Mouse (Mus musculus) forebrain, embryonic 15.5 days (tissue): ENCODE data around the gene Bmp8a. TPM values are rescaled to one million over a fixed set of nuclear protein-coding genes. Genes with fewer than 3 reads are reported as not detected.
"Not testable (repeated sequence)": the region's sequence is repeated elsewhere in the genome, so short reads cannot be mapped to it uniquely, and the experiment has no call there.

Experiments
- ATAC-seq: fragments of 200-750 bp; cut with Nextera tagmentation; replicated peaks from 2 replicates; pipeline ENCODE4 v1.8.0; 2017; ENCODE audit warnings: mild to moderate bottlenecking, moderate TSS enrichment, moderate library complexity
- H3K27ac ChIP-seq: fragments of 300-500 bp; sonication (generic); replicated peaks from 2 replicates; pipeline ENCODE4 v1.5.1; 2015; ENCODE audit warnings: mild to moderate bottlenecking, inconsistent platforms
- H3K27me3 ChIP-seq: fragments of 300-500 bp; sonication (generic); 2 replicates; pipeline ENCODE4 v1.6.1; 2015; ENCODE audit warnings: inconsistent platforms
- H3K36me3 ChIP-seq: fragments of 300-500 bp; sonication (generic); 2 replicates; pipeline ENCODE4 v1.6.1; 2015; ENCODE audit warnings: mild to moderate bottlenecking, inconsistent platforms
- H3K4me1 ChIP-seq: fragments of 300-500 bp; sonication (generic); 2 replicates; pipeline ENCODE4 v1.6.1; 2015; ENCODE audit warnings: inconsistent platforms
- H3K4me2 ChIP-seq: fragments of 300-500 bp; sonication (generic); replicated peaks from 2 replicates; pipeline ENCODE4 v1.6.1; 2015; ENCODE audit warnings: mild to moderate bottlenecking, inconsistent platforms
- H3K4me3 ChIP-seq: fragments of 300-500 bp; sonication (generic); 2 replicates; pipeline ENCODE4 v1.5.1; 2015; ENCODE audit warnings: mild to moderate bottlenecking, inconsistent platforms
- H3K9ac ChIP-seq: fragments of 300-500 bp; sonication (generic); replicated peaks from 2 replicates; pipeline ENCODE4 v1.6.1; 2015; ENCODE audit warnings: mild to moderate bottlenecking, inconsistent platforms
- H3K9me3 ChIP-seq: fragments of 300-500 bp; sonication (generic); 2 replicates; pipeline ENCODE4 v1.6.1; 2016; ENCODE audit warnings: inconsistent platforms
- WGBS: fragments of 180-500 bp; shearing (Covaris S2); methylation state at CpG from one replicate; pipeline ENCODE4 v1.1.7; 2015; ENCODE audit warnings: mixed read lengths; 5-methylcytosine and 5-hydroxymethylcytosine counted together
- polyA plus RNA-seq: library from polyadenylated mRNA; unstranded; fragments of >200 nt; fragmentation: Nextera tagmentation; extraction: Ambion mirVana; gene quantifications from 2 replicates; pipeline ENCODE4 v1.2.1, GENCODE M21; 2015

The Bmp8a gene
- polyA plus RNA-seq, 1 experiment from 2014 or later, result 0.13 TPM

- ATAC-seq, result no peak
- H3K4me2 ChIP-seq, result no peak overlapping the region
- WGBS, result 87% methylated on average over 10 of the region's 10 CpGs
- no peak overlapping the region for H3K4me3 ChIP-seq
- peaks cover 87% of the 10 kb centered on the region for H3K36me3 ChIP-seq
- no peak overlapping the region for H3K27ac ChIP-seq
- no peaks in the 10 kb centered on the region for H3K9me3 ChIP-seq
- no peaks in the 10 kb centered on the region for H3K4me1 ChIP-seq
- no peak overlapping the region for H3K9ac ChIP-seq
- H3K27me3 ChIP-seq, result no peaks in the 10 kb centered on the region
These were observed 10.3 kb upstream of the Bmp8a start for GRCm38 (mm10) chr4:123353271-123353877.

- Histone ChIP-seq H3K4me1 (peaks cover 14% of the 10 kb centered on the region), H3K4me3 (peak overlapping the region; percentile 57), H3K27ac (no peak overlapping the region), H3K4me2 (peak overlapping the region; percentile 91), H3K27me3 (peaks cover 43% of the 10 kb centered on the region), H3K9ac (no peak overlapping the region), H3K36me3 (peaks cover 5% of the 10 kb centered on the region; the same call in 1 of the 2 replicates), H3K9me3 (no peaks in the 10 kb centered on the region)
- 0 out of 2 replicates have a peak, but pooled peaks have one; percentile 20 for ATAC-seq
- WGBS, result 8% methylated on average over 6 of the region's 6 CpGs
These were observed 378 bp upstream of the Bmp8a start for GRCm38 (mm10) chr4:123343471-123343789.

DNA sequence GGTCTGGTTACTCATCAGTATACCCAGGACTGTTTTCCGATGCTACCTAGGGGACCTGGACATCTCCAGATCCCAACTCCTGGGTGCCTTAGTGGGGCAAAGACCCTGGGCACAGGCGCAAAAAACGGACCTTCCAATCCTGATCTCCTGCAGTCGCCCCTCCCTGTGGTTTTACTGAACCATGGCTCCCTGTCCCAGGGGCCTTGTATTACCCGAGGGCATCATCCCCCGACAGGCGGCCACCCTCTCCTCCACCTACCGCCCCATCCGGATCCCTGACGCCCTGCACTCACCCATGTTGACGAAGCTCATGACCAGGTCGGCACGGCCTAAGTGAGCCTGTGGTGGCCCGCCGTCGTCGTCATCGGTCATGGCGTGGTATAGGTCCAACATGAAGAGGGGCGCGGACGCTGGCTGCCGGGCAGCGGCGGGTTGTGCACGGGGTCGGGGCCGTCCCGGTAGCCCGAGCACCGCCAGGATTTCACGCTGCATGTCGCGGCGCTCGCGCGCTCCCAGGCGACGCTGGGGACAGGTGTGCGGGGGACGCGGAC lies 886 bp downstream of the Bmp8a start:
- H3K27me3 ChIP-seq, result peaks cover 43% of the 10 kb centered on the region
- H3K4me1 ChIP-seq, result peaks cover 14% of the 10 kb centered on the region
- no peaks in the 10 kb centered on the region for H3K36me3 ChIP-seq
- WGBS, result 3% methylated on average over 43 of the region's 43 CpGs
- H3K9me3 ChIP-seq, result no peaks in the 10 kb centered on the region
- peak; percentile 18 for ATAC-seq
- peak overlapping the region; percentile 57 for H3K4me3 ChIP-seq
- H3K27ac ChIP-seq, result no peak overlapping the region
- peak overlapping the region; percentile 24; the same call in 1 of the 2 replicates for H3K9ac ChIP-seq
- peak overlapping the region; percentile 91 for H3K4me2 ChIP-seq

- Histone ChIP-seq H3K36me3 (no peaks in the 10 kb centered on the region), H3K27me3 (peaks cover 43% of the 10 kb centered on the region), H3K9me3 (no peaks in the 10 kb centered on the region), H3K4me3 (no peak overlapping the region), H3K9ac (no peak overlapping the region), H3K4me2 (no peak overlapping the region), H3K27ac (no peak overlapping the region), H3K4me1 (peaks cover 14% of the 10 kb centered on the region)
- 73% methylated on average over 5 of the region's 5 CpGs for WGBS
- no peak for ATAC-seq
These were observed 2.8 kb downstream of the Bmp8a start for GRCm38 (mm10) chr4:123340232-123340631.

DNA sequence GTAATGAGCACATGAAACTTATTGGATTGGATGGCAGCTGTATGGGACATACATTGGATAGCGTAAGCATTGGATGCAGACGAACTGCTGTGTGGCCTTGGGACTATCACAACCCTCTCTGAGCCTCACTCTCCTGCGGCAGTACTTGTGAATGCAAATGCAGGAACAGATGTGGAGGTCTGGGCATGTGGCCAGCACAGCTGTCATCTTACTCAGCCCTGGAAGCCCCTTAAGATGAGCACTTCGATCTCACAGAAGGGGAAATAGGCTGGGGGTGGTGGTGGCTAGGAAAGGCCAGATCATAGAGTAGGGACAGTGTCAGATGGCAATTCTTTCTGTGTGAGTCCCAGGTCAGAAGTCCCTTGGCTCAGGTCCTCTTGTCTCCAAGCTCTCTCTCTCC lies 5.4 kb downstream of the Bmp8a start:
- no peaks in the 10 kb centered on the region for H3K36me3 ChIP-seq
- peaks cover 23% of the 10 kb centered on the region for H3K27me3 ChIP-seq
- H3K4me2 ChIP-seq, result no peak overlapping the region
- ATAC-seq, result no peak
- H3K4me3 ChIP-seq, result no peak overlapping the region
- no peaks in the 10 kb centered on the region for H3K9me3 ChIP-seq
- no peak overlapping the region for H3K27ac ChIP-seq
- peaks cover 6% of the 10 kb centered on the region for H3K4me1 ChIP-seq
- H3K9ac ChIP-seq, result no peak overlapping the region
- 73% methylated on average over 4 of the region's 4 CpGs for WGBS

DNA sequence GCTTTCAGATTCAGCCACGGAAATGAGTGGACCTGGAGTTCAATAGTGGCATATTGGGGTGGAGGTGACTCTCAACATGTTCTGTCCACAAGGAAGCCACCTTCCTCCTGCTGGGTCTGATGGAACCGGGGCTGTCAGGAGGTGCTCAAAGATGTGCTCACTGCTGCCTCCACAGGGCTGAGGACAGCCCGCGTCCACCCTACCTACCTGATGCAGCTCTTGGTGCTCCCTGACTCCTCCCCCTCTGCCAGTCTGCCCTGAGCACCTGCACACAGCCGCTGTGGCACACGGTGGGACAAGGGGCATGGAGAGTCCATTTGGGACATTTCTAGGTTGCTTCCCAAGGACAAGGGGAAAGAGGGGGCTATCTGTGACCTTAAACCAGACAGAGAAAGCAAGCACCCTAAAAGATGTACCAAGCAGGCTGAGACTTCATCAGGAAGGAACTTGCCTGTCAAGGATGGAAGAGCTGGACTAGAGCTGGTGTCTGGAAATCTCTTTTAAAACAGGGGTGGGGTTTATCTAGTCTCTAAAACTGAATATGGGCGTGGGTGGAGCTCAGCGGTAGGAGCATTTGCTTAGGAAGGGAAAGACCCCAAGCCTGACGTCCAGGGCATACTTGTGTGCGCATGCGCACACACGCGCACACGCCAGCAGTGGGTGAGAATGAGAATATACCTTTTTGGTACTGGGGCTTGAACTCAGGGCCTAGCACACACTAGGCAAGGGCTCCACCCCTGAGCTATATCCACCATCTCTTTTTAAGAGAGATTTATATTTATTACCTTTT lies 7.1 kb downstream of the Bmp8a start:
- H3K4me1 ChIP-seq, result no peaks in the 10 kb centered on the region
- H3K9me3 ChIP-seq, result no peaks in the 10 kb centered on the region
- no peak overlapping the region for H3K27ac ChIP-seq
- 70% methylated on average over 14 of the region's 14 CpGs for WGBS
- ATAC-seq, result no peak
- no peak overlapping the region for H3K4me3 ChIP-seq
- H3K4me2 ChIP-seq, result no peak overlapping the region
- peaks cover 6% of the 10 kb centered on the region for H3K27me3 ChIP-seq
- no peaks in the 10 kb centered on the region for H3K36me3 ChIP-seq
- no peak overlapping the region for H3K9ac ChIP-seq

GRCm38 (mm10) chr4:123335244-123335643 lies 7.8 kb downstream of the Bmp8a start:
- not testable (repeated sequence) for H3K9me3 ChIP-seq, H3K4me3 ChIP-seq, H3K9ac ChIP-seq, H3K36me3 ChIP-seq, H3K4me2 ChIP-seq, ATAC-seq, H3K4me1 ChIP-seq, H3K27ac ChIP-seq, H3K27me3 ChIP-seq
- 84% methylated on average over 10 of the region's 10 CpGs for WGBS

- H3K36me3 ChIP-seq, result no peaks in the 10 kb centered on the region
- H3K4me2 ChIP-seq, result no peak overlapping the region
- H3K27ac ChIP-seq, result no peak overlapping the region
- no peaks in the 10 kb centered on the region for H3K9me3 ChIP-seq
- WGBS, result 80% methylated on average over 3 of the region's 3 CpGs
- no peak overlapping the region for H3K9ac ChIP-seq
- H3K4me1 ChIP-seq, result no peaks in the 10 kb centered on the region
- no peak overlapping the region for H3K4me3 ChIP-seq
- H3K27me3 ChIP-seq, result no peaks in the 10 kb centered on the region
- no peak for ATAC-seq
These were observed 8.9 kb downstream of the Bmp8a start for GRCm38 (mm10) chr4:123334177-123334576.

DNA sequence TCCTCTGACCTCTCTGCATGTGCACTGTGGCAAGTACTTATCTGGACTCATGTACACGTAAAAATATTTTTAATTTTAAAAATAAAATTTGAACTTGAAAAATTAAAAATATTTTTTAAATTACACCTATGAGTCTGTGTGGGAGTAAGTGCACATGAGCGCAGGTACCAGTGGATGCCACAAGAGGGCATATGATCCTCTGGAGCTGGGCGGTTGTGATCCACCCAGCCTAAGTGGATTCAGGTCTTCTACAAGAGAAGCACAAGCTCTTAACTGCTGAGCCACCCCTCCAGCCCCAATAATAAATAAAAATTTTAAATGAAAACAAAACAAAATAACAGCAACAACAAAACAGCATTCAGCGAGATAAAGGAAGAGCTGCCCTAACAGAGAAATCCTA lies 9.9 kb downstream of the Bmp8a start:
- no peak overlapping the region for H3K27ac ChIP-seq
- no peaks in the 10 kb centered on the region for H3K9me3 ChIP-seq
- no peak for ATAC-seq
- whole genome bisulfite sequencing, result 94% methylated on average over 4 of the region's 4 CpGs
- no peaks in the 10 kb centered on the region for H3K4me1 ChIP-seq
- no peak overlapping the region for H3K4me2 ChIP-seq
- no peak overlapping the region for H3K9ac ChIP-seq
- no peaks in the 10 kb centered on the region for H3K27me3 ChIP-seq
- no peaks in the 10 kb centered on the region for H3K36me3 ChIP-seq
- no peak overlapping the region for H3K4me3 ChIP-seq

DNA sequence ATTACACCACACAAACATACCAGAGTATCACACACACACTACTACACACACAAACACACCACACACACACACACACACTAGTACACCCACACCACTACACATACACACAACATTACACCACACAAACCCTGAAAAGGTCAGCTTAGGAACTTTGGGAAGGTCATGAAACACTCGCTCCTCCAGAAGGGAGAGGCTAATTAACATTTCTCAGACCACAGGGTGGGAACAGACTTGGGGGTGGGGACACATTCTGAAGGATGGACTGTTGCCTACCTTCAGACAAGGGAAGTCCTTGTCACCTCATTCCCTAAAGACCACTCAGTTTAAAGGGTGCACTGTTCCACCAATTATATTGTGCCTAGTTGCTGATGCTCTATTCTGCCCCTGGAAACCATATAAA lies 11.1 kb downstream of the Bmp8a start:
- H3K27me3 ChIP-seq, ATAC-seq, H3K4me1 ChIP-seq, H3K9me3 ChIP-seq, H3K36me3 ChIP-seq, H3K27ac ChIP-seq, H3K9ac ChIP-seq, H3K4me3 ChIP-seq, H3K4me2 ChIP-seq: not testable (repeated sequence)
- WGBS, result 60% methylated on average over 1 of the region's 1 CpGs

DNA sequence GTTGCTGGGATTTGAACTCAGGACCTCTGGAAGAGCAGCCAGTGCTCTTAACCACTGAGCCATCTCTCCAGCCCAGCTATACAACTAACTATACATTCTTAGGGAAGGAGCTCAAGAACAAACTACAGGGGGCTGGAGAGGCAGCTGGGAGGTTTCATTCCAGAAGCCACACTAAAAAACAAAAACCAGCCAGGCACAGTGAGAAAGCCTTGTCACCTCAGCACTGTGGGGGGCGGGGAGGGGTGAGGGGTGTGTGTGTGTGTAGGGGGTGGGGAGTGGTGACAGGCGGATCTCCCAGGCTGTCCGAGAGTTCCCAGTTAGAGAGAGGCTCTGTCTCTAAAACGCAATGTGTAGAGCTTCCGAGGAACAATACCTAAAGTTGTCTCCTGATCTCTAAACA lies 11.7 kb downstream of the Bmp8a start:
- H3K4me2 ChIP-seq, result no peak overlapping the region
- H3K9me3 ChIP-seq, result no peaks in the 10 kb centered on the region
- 60% methylated on average over 5 of the region's 5 CpGs for WGBS
- H3K27me3 ChIP-seq, result no peaks in the 10 kb centered on the region
- H3K27ac ChIP-seq, result no peak overlapping the region
- no peak overlapping the region for H3K9ac ChIP-seq
- no peaks in the 10 kb centered on the region for H3K36me3 ChIP-seq
- no peak overlapping the region for H3K4me3 ChIP-seq
- no peak for ATAC-seq
- no peaks in the 10 kb centered on the region for H3K4me1 ChIP-seq

GRCm38 (mm10) chr4:123328946-123329345 lies 14.1 kb downstream of the Bmp8a start:
- Histone ChIP-seq H3K9ac (no peak overlapping the region), H3K9me3 (no peaks in the 10 kb centered on the region), H3K4me3 (no peak overlapping the region), H3K4me2 (no peak overlapping the region), H3K27ac (no peak overlapping the region), H3K4me1 (no peaks in the 10 kb centered on the region), H3K36me3 (no peaks in the 10 kb centered on the region), H3K27me3 (no peaks in the 10 kb centered on the region)
- ATAC-seq, result no peak
- 73% methylated on average over 6 of the region's 6 CpGs for WGBS
